Mouse (Mus musculus) liver, embryonic 11.5 days (tissue): Measurements from ENCODE around the gene Zdhhc3. TPM values are rescaled to one million over a fixed set of nuclear protein-coding genes. Genes with fewer than 3 reads are reported as not detected.

Experiments used
- ATAC-seq: fragments of 200-750 bp; cut with Nextera tagmentation; replicated peaks from 2 replicates; pipeline ENCODE4 v1.8.0; 2017; ENCODE audit warnings: moderate number of reproducible peaks, mild to moderate bottlenecking, moderate TSS enrichment, moderate library complexity; ENCODE audit not compliant: low FRiP score
- DNase-seq: peaks from one replicate; pipeline ENCODE4 v3.0.0-alpha.2; 2017; ENCODE audit warnings: low spot score
- H3K27ac ChIP-seq: fragments of 300-500 bp; sonication (generic); 2 replicates; pipeline ENCODE4 v1.5.1; 2014; ENCODE audit warnings: mild to moderate bottlenecking, low read depth, low read length, control low read depth
- H3K27me3 ChIP-seq: fragments of 300-500 bp; sonication (generic); replicated peaks from 2 replicates; pipeline ENCODE4 v1.6.1; 2014; ENCODE audit warnings: low read length, mixed read lengths; ENCODE audit not compliant: control insufficient read depth, insufficient read depth
- H3K36me3 ChIP-seq: fragments of 300-500 bp; sonication (generic); 2 replicates; pipeline ENCODE4 v1.6.1; 2014; ENCODE audit warnings: mild to moderate bottlenecking, low read length, moderate library complexity, mixed read lengths; ENCODE audit not compliant: control insufficient read depth, insufficient read depth
- H3K4me1 ChIP-seq: fragments of 300-500 bp; sonication (generic); replicated peaks from 2 replicates; pipeline ENCODE4 v1.6.1; 2014; ENCODE audit warnings: low read length, mixed read lengths; ENCODE audit not compliant: control insufficient read depth, insufficient read depth
- H3K4me2 ChIP-seq: fragments of 300-500 bp; sonication (generic); 2 replicates; pipeline ENCODE4 v1.6.1; 2014; ENCODE audit warnings: mild to moderate bottlenecking, control low read depth, moderate library complexity
- H3K4me3 ChIP-seq: fragments of 300-500 bp; sonication (generic); 2 replicates; pipeline ENCODE4 v1.5.1; 2014; ENCODE audit warnings: low read depth, low read length, control low read depth
- H3K9ac ChIP-seq: fragments of 300-500 bp; sonication (generic); 2 replicates; pipeline ENCODE4 v1.6.1; 2014; ENCODE audit warnings: low read depth, low read length, control low read depth
- H3K9me3 ChIP-seq: fragments of 300-500 bp; sonication (generic); 2 replicates; pipeline ENCODE4 v1.6.1; 2016; ENCODE audit warnings: low read length, inconsistent platforms, mixed read lengths; ENCODE audit not compliant: control insufficient read depth
- WGBS: fragments of 180-500 bp; shearing (Covaris S2); extraction: QIAGEN DNeasy Blood & Tissue Kit; methylation state at CpG from one replicate; pipeline ENCODE4 v1.1.7; 2014; 5-methylcytosine and 5-hydroxymethylcytosine counted together
- polyA plus RNA-seq: library from polyadenylated mRNA; unstranded; fragments of >200 nt; fragmentation: Nextera tagmentation; extraction: Ambion mirVana; gene quantifications from 2 replicates; pipeline ENCODE4 v1.2.1, GENCODE M21; 2014

Gene Zdhhc3
- polyA plus RNA-seq = 54.8 and 57.0 TPM in 2 replicates

DNA sequence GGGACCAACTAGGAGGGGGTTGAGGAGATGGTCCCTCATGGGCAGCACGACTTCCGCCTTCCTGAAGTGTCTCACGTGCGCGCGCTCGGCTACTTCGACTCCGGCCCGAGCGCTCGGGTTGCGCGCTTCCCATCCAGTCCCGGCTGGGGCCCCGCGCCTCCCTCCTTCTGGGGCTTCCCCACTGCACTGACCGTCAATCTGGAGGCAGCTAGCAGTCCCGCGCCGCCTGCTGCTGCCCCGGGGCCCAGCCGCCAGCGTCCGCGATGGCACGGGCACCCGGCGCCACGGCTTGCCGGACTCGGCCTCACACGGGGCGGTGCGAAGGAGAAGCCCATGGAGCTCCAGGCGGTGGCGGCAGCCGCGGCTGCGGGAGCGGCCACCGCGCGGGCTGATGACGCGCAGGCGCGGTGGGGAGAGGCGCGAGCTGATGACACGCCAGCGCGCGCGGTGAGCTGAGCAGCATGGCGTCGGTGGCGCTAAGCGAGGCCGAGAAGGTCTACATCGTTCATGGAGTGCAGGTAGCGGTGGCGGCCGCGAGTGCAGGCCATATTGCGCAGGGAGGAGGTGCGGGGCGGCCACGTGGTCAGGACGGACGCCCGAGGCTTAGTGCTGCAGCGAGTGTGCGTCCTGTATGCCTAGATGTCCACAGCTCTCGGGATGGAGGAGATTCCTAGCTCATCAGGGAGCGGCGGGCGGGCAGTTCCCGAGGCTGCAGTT is at the start of gene Zdhhc3, which contains the start of gene Exosc7:
Gene Zdhhc3, minus strand, starts transcription at position 401 of the 717 bp plus-strand sequence.
Gene Exosc7, plus strand, starts transcription at position 411 of the 717 bp plus-strand sequence.
- peak; percentile 91 for ATAC-seq
- Histone ChIP-seq H3K9me3 (no peaks in the 10 kb centered on the region), H3K4me2 (peak within 1 kb of the TSS; percentile 89), H3K36me3 (peaks cover 8% of the 10 kb centered on the region), H3K9ac (peak within 1 kb of the TSS; percentile 72), H3K4me3 (peak within 1 kb of the TSS; percentile 78), H3K27me3 (no peaks in the 10 kb centered on the region), H3K4me1 (peaks cover 15% of the 10 kb centered on the region), H3K27ac (peak within 1 kb of the TSS; percentile 69)
- peak; percentile 91 for DNase-seq
- under 1% methylated on average over 79 of the region's 79 CpGs for WGBS

GRCm38 (mm10) chr9:123161792-123162191 is 48.8 kb upstream of the Zdhhc3 start:
- Histone ChIP-seq H3K36me3 (no peaks in the 10 kb centered on the region), H3K9me3 (no peaks in the 10 kb centered on the region), H3K4me2 (no peak overlapping the region), H3K27ac (no peak overlapping the region), H3K27me3 (no peaks in the 10 kb centered on the region), H3K9ac (no peak overlapping the region), H3K4me1 (no peaks in the 10 kb centered on the region), H3K4me3 (no peak overlapping the region)
- WGBS = 69% methylated on average over 2 of the region's 2 CpGs
- DNase-seq (no peak), ATAC-seq (no peak)

- H3K36me3 ChIP-seq = no peaks in the 10 kb centered on the region
- no peak; the same call in 1 of the 2 replicates for ATAC-seq
These were observed 46.3 kb upstream of the Zdhhc3 start for GRCm38 (mm10) chr9:123159330-123159729.

GRCm38 (mm10) chr9:123158125-123158836 is 45.3 kb upstream of the Zdhhc3 start:
- WGBS = 49% methylated on average over 8 of the region's 8 CpGs
- DNase-seq = peak; percentile 39
- ATAC-seq = 0 out of 2 replicates have a peak, but pooled peaks have one; percentile 5
- H3K27me3 ChIP-seq = no peaks in the 10 kb centered on the region
- H3K27ac ChIP-seq = no peak overlapping the region
- H3K36me3 ChIP-seq = no peaks in the 10 kb centered on the region
- H3K4me3 ChIP-seq = no peak overlapping the region
- H3K4me1 ChIP-seq = no peaks in the 10 kb centered on the region
- H3K9me3 ChIP-seq = no peaks in the 10 kb centered on the region
- H3K9ac ChIP-seq = no peak overlapping the region
- H3K4me2 ChIP-seq = no peak overlapping the region

More at GRCm38 (mm10) chr9:123159330-123159729, 46.3 kb upstream of the Zdhhc3 start:
- Histone ChIP-seq H3K4me2 (no peak overlapping the region), H3K27me3 (no peaks in the 10 kb centered on the region), H3K27ac (no peak overlapping the region), H3K4me3 (no peak overlapping the region), H3K9me3 (no peaks in the 10 kb centered on the region), H3K9ac (no peak overlapping the region), H3K4me1 (no peaks in the 10 kb centered on the region)
- DNase-seq = peak; percentile 56
- 53% methylated on average over 7 of the region's 7 CpGs for WGBS

GRCm38 (mm10) chr9:123157699-123158098 is 44.7 kb upstream of the Zdhhc3 start:
- H3K27me3 ChIP-seq = no peaks in the 10 kb centered on the region
- no peaks in the 10 kb centered on the region for H3K9me3 ChIP-seq
- no peaks in the 10 kb centered on the region for H3K4me1 ChIP-seq
- no peaks in the 10 kb centered on the region for H3K36me3 ChIP-seq
- no peak overlapping the region for H3K4me2 ChIP-seq
- no peak overlapping the region for H3K27ac ChIP-seq
- ATAC-seq = no peak
- no peak overlapping the region for H3K9ac ChIP-seq
- no peak for DNase-seq
- no peak overlapping the region for H3K4me3 ChIP-seq

DNA sequence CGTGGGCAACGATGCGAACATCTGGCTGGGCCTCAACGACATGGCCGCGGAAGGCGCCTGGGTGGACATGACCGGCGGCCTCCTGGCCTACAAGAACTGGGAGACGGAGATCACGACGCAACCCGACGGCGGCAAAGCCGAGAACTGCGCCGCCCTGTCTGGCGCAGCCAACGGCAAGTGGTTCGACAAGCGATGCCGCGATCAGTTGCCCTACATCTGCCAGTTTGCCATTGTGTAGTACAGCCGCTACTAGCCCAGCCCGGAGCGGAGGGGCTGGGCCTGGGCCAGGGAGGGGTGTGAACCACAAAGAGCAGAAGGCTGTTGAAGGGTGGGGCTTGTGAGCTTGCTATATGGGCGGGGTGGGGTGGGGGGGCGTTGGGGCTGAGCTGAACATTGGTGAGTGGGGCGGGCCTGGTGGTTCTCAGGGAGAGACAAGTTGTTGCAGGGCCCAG is 43.9 kb upstream of the Zdhhc3 start:
- Histone ChIP-seq H3K4me1 (no peaks in the 10 kb centered on the region), H3K27me3 (no peaks in the 10 kb centered on the region), H3K27ac (no peak overlapping the region), H3K4me3 (peak overlapping the region; percentile 24; the same call in 1 of the 2 replicates), H3K36me3 (no peaks in the 10 kb centered on the region), H3K4me2 (peak overlapping the region; percentile 58), H3K9ac (peak overlapping the region; percentile 37), H3K9me3 (no peaks in the 10 kb centered on the region)
- DNase-seq (peak; percentile 39), ATAC-seq (peak; percentile 63)
- WGBS = 35% methylated on average over 30 of the region's 30 CpGs

DNA sequence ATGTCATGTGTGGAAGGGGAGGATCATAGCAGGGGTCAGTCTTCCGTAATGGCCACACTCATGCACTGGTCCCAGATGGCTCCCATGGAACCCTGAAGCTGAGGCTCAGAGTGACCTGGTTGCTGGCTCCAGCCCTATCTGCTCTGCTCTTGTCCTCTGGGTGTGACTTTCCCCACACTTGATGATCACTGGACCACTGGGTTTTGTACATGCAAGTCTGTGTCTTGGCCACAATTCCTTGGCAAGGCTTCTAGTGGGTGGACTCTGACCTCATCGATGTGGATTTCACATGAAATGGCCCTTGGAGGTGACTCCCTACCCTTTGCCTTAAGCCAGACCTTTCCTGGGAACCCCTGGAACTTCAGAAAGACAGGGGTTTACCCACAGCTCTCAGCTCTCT is 40.1 kb upstream of the Zdhhc3 start:
- H3K9ac ChIP-seq = no peak overlapping the region
- H3K36me3 ChIP-seq = no peaks in the 10 kb centered on the region
- no peak overlapping the region for H3K4me2 ChIP-seq
- ATAC-seq (no peak), DNase-seq (no peak)
- H3K4me3 ChIP-seq = no peak overlapping the region
- H3K27me3 ChIP-seq = no peaks in the 10 kb centered on the region
- H3K27ac ChIP-seq = no peak overlapping the region
- H3K9me3 ChIP-seq = no peaks in the 10 kb centered on the region
- H3K4me1 ChIP-seq = no peaks in the 10 kb centered on the region
- WGBS = 86% methylated on average over 2 of the region's 2 CpGs

DNA sequence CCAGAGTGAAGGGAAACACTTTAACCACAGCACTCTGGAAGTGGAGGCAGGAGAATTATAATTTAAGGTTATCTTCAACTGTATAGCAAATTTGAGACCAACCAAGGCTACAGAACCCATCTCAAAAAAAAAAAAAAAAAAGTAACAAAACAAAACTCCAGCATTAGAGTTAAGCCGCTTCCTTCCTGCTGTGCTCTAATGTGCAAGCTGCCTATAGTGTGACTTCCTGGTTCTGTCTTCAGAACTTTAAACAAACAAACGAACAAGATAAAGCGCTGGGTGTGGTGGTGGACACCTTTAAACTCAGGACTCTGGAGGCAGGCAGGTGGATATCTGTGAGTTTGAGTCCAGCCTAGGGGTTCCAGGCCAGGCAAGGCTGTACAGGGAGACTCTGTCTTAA is 39.0 kb upstream of the Zdhhc3 start:
- H3K4me2 ChIP-seq = no peak overlapping the region
- no peaks in the 10 kb centered on the region for H3K36me3 ChIP-seq
- no peak overlapping the region for H3K4me3 ChIP-seq
- no peak overlapping the region for H3K27ac ChIP-seq
- WGBS = 50% methylated on average over 3 of the region's 3 CpGs
- no peak for ATAC-seq
- H3K9me3 ChIP-seq = no peaks in the 10 kb centered on the region
- no peak overlapping the region for H3K9ac ChIP-seq
- no peaks in the 10 kb centered on the region for H3K4me1 ChIP-seq
- H3K27me3 ChIP-seq = no peaks in the 10 kb centered on the region
- DNase-seq = no peak
